Mouse (Mus musculus): ENCODE data around the gene Ern1. TPM values are rescaled to one million over a fixed set of nuclear protein-coding genes. Genes with fewer than 3 reads are reported as not detected.
"Not testable (repeated sequence)": the region's sequence is repeated elsewhere in the genome, so short reads cannot be mapped to it uniquely, and the experiment has no call there.

The Ern1 gene
- polyA plus RNA-seq, 1 experiment from 2014 or later = 7.5 TPM

DNA sequence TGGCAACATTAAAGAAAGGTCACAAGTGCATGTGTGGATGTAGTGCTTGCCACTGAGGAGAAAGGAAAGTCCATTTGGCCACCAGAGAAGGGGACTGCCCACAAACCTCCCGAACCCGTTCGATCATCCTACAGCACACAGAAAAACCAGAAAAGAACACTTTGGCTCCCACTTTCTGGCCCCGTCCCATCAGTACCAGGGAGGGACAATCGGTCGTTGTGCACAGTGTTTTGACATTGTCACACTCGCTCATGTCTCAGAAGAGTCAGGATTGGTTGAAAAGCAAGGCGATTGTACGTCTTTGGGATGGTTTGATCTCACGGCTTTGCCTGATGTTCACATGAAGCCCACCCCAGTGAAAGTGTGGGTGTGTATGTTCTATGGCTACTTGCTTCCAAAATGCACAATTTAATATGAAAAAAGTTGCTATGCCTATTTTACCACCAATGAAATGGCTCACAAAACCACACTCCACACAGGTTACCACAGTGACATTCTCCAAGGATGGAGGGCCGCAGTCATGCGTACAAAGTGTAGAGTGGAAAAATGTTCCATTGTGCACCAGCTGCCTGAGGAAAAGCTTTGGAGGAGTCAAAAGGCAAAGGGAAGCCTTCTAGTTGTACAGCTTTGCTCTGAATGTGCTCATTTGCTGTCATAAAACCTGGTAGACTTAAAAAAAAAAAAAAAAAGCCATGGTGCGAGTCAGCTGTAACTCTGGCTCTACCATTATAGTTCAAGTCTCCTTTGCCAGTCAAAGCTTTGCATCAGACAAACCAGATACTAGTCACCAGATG is 15.2 kb upstream of the Ern1 start:
- no peaks in the 10 kb centered on the region for H3K27me3 ChIP-seq
- H3K9ac ChIP-seq = no peak overlapping the region
- no peak overlapping the region for H3K4me2 ChIP-seq
- H3K4me1 ChIP-seq = no peaks in the 10 kb centered on the region
- ATAC-seq (ENCODE audit: insufficient number of reproducible peaks, insufficient read depth, low FRiP score, low TSS enrichment, low read depth) = no peak
- no peak overlapping the region for H3K4me3 ChIP-seq
- whole genome bisulfite sequencing = 63% methylated on average over 13 of the region's 13 CpGs
- peak overlapping the region; percentile 99 for H3K27ac ChIP-seq
- peaks cover 8% of the 10 kb centered on the region; the same call in 1 of the 2 replicates for H3K36me3 ChIP-seq
- H3K9me3 ChIP-seq = no peaks in the 10 kb centered on the region

DNA sequence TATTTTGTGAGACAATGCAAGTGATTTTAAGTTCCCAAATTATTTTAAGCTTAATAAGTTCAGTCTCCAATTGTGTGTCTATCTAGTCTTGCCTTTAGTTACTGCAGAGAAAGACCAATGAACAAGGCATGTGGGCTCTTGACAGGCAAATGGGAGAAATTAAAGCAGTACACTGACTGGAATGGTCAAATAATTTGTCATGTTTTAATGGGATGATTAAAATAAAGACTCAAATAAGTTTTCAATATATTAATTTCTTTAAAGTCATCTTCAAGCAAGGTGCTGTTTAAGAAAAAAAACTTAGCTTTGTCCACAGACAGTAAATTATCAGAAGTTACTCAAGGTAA is 14.5 kb upstream of the Ern1 start:
- Histone ChIP-seq H3K4me2 (peak overlapping the region; percentile 73), H3K27me3 (no peaks in the 10 kb centered on the region), H3K4me3 (peak overlapping the region; percentile 92; the same call in 1 of the 2 replicates), H3K27ac (peak overlapping the region; percentile 99), H3K9me3 (no peaks in the 10 kb centered on the region), H3K36me3 (peaks cover 8% of the 10 kb centered on the region; the same call in 1 of the 2 replicates), H3K4me1 (no peaks in the 10 kb centered on the region), H3K9ac (peak overlapping the region; percentile 100)
- ATAC-seq (ENCODE audit: insufficient number of reproducible peaks, insufficient read depth, low FRiP score, low TSS enrichment, low read depth) = no peak

DNA sequence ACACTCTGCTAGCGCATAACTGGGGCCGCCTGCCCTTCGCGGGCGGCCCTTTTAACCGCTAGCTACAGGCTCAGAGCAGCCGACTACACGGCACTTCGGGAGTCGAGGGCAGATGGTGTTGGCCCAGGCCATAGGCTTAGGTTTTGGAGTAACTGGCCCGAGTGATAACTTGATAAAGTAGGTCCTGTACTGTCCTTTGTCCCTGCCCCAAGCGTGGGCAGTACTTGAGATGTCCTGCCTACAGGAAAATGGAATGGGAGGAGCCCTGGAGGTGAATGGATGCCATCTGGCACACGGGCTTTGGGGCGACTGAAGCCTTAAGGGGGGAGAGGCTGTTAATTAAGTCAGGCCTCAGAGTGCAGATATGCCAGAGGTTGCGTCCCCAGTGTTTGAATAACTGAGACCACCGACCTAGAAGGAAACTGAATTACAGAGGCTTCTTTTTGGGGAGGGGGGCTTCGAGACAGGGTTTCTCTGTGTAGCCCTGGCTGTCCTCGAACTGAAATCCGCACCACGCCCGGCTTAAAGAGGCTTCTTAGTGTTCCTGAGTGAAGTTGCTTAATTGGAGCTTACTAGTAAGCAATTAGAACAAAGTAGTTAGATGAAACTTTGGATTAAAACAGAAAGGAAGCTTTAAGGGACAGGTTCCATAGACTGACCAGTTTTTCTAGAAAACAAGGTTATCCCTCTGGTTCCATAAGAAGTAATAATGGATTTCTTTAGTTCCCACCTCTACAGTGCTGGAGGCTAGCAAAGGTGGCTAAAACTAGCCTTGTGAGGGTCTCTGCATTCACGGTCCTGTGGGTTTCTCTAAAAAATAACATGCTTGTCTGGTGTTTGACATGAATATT is 13.9 kb upstream of the Ern1 start:
- peak; percentile 39 for ATAC-seq (ENCODE audit: insufficient number of reproducible peaks, insufficient read depth, low FRiP score, low TSS enrichment, low read depth)
- H3K4me1 ChIP-seq = no peaks in the 10 kb centered on the region
- WGBS = under 1% methylated on average over 22 of the region's 22 CpGs

DNA sequence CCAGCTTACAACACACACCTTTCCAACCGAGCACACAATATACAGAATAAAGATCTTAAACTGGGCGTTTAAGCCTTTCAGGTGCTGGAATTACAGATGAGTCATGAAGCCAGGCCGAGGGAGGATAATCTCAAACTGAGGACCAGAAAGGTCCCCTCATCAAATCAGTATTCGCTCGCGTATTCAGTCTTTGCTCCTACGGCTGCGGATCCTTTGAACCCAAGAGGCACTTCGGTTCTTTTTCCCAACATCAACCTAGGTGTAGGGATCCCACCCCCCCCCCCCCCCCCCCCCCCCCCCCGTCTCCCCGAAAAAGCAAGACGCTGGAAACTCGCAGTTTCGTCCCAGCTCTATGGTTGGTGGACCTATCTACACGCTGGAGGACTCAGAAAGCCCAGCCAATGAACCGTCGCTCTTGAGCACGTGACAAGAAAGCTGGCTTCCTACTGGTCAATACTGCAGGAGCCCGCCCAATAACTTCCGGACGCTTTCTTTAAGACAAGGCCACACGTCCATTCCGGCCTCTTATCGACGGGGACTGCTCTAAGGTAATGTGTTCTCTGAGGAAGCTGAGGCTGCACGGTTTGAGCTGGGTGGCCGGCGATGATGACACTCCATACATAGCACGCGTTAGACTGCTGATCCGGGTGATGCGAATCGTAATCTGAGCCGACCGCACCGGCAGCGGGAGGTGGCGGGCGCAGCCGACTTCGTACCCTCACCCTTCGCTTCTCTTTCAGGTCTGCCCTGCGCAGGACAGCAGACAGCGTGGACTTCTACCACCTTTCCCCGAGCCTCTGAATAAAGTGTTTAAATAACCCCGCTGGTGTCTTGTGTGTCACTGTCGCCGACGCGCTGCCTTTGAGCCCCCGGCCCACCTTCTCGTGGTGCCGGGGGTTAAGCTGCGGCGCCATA is 13.0 kb upstream of the Ern1 start:
- Histone ChIP-seq H3K4me2 (peak overlapping the region; percentile 73), H3K4me3 (peak overlapping the region; percentile 92), H3K9ac (peak overlapping the region; percentile 100), H3K4me1 (no peaks in the 10 kb centered on the region), H3K27me3 (no peaks in the 10 kb centered on the region), H3K9me3 (no peaks in the 10 kb centered on the region), H3K27ac (peak overlapping the region; percentile 99), H3K36me3 (no peaks in the 10 kb centered on the region)
- WGBS = under 1% methylated on average over 52 of the region's 55 CpGs
- ATAC-seq (ENCODE audit: insufficient number of reproducible peaks, insufficient read depth, low FRiP score, low TSS enrichment, low read depth) = peak; percentile 98

More for the DNA sequence above, 13.9 kb upstream of the Ern1 start:
- peak overlapping the region; percentile 92 for H3K4me3 ChIP-seq
- no peaks in the 10 kb centered on the region for H3K27me3 ChIP-seq
- peak overlapping the region; percentile 73 for H3K4me2 ChIP-seq
- H3K36me3 ChIP-seq = peaks cover 7% of the 10 kb centered on the region; the same call in 1 of the 2 replicates
- no peaks in the 10 kb centered on the region for H3K9me3 ChIP-seq
- peak overlapping the region; percentile 100 for H3K9ac ChIP-seq
- peak overlapping the region; percentile 99 for H3K27ac ChIP-seq

DNA sequence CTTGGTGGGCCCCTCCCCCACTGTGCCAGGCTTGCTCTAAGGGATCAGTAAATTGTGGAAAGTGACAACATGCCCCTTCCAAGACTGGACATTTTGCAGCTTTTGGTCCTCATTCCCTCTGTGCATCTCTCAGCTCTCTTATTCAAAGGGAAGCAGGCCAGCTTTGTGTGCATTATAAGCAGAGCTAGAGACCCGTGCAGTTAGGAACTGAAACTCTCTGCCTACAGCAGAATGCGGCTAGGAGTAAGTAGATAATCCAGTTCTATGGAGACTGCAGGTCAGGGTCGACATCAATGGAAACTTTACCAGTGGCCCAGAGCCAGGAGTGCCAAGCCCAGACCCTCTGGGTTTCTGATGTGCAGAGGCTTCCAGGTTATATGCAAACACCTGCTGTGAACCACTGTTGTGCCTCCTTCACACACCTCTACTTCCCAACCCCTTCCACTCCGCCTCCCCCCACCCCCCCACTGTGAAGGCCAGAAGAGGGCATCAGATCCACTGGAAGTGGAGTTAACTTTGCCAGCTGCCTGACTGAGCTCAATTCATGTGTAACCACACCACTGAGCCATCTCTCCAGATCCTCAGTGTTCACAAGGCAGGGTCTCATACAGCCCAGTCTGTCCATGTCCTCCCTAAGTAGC is 11.2 kb upstream of the Ern1 start:
- Histone ChIP-seq H3K36me3 (no peaks in the 10 kb centered on the region), H3K9ac (0 out of 2 replicates have a peak overlapping the region, but pooled peaks have one; percentile 23), H3K4me3 (no peak overlapping the region), H3K4me2 (no peak overlapping the region), H3K27me3 (no peaks in the 10 kb centered on the region), H3K27ac (no peak overlapping the region), H3K9me3 (no peaks in the 10 kb centered on the region), H3K4me1 (no peaks in the 10 kb centered on the region)
- no peak for ATAC-seq (ENCODE audit: insufficient number of reproducible peaks, insufficient read depth, low FRiP score, low TSS enrichment, low read depth)
- 29% methylated on average over 4 of the region's 4 CpGs for WGBS

DNA sequence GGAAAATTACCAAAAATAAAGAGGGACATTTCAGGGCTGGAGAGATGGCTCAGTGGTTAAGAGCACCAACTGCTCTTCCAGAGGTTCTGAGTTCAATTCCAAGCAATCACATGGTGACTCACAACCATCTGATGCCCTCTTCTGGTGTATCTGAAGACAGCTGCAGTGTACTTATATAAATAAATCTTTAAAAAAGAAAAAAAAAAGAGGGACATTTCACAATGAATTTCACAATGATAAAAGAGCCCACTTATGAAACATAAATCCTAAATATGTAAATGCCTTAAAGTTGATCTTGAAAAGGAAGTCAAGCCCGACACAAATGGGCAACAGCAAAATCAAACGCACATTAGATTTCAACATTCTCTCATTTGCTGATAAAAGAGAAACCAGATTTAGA is 10.3 kb upstream of the Ern1 start:
- Histone ChIP-seq H3K9me3 (no peaks in the 10 kb centered on the region), H3K27me3 (no peaks in the 10 kb centered on the region), H3K4me2 (no peak overlapping the region), H3K4me3 (no peak overlapping the region), H3K9ac (no peak overlapping the region), H3K36me3 (no peaks in the 10 kb centered on the region), H3K4me1 (no peaks in the 10 kb centered on the region), H3K27ac (no peak overlapping the region)
- ATAC-seq (ENCODE audit: insufficient number of reproducible peaks, insufficient read depth, low FRiP score, low TSS enrichment, low read depth) = no peak
- 84% methylated on average over 2 of the region's 2 CpGs for WGBS

DNA sequence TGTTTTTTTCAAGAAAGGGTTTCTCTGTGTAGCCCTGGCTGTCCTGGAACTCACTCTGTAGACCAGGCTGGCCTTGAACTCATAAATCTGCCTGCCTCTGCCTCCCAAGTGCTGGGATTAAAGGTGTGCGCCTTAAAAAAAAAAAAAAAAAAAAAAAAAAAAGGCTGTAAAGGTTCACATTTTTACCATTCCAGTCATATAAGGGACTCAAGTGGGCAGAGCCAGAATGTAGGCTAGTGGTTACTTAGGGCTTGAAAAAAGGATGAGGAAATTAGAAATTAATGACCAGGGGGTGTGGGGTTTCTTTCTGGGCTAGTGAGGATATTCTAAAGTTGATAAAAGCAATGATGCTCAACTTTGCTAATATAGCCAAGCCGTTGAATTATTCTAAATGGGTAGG is 9.4 kb upstream of the Ern1 start:
- ATAC-seq (ENCODE audit: insufficient number of reproducible peaks, insufficient read depth, low FRiP score, low TSS enrichment, low read depth); H3K9me3 ChIP-seq; H3K36me3 ChIP-seq; H3K9ac ChIP-seq; H3K4me3 ChIP-seq; H3K27me3 ChIP-seq; H3K27ac ChIP-seq; H3K4me2 ChIP-seq; H3K4me1 ChIP-seq: not testable (repeated sequence)
- 93% methylated on average over 2 of the region's 2 CpGs for WGBS

DNA sequence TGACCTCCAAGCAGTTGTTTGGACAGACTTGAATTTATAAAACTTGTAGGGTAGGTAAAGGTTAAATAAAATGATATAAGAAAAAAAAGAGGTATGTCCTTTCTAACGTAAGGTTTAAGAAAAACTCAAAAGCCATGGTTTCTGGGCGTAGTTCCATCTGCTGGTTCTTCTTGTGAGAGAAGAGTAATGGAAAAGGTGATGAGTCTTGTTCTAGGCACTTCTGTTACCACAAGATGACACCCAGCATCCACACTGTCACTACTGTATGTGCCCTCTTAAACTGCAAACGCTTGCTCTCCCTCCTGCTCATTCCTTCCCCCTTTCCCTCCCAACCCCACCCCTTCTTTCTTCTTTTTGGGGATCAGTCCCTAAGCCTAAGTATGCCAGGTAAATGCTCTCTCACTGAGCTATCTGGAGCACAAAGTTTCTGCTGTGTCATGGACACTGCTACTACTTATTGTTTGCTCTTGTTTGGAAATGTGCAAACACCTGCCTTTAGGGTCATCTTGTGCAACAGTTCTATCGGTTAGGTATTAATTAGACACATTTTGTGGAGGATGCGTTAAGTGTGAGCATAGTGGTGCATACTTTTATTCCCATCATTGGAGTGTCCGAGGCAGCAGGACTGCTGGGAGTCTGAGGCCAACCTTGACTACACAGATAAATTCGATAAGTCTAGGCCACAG is 5.5 kb upstream of the Ern1 start:
- no peak overlapping the region for H3K9ac ChIP-seq
- no peak overlapping the region for H3K27ac ChIP-seq
- no peak overlapping the region for H3K4me3 ChIP-seq
- H3K36me3 ChIP-seq = no peaks in the 10 kb centered on the region
- 72% methylated on average over 7 of the region's 7 CpGs for WGBS
- no peak for ATAC-seq (ENCODE audit: insufficient number of reproducible peaks, insufficient read depth, low FRiP score, low TSS enrichment, low read depth)
- H3K4me1 ChIP-seq = peaks cover 3% of the 10 kb centered on the region; the same call in 1 of the 2 replicates
- H3K4me2 ChIP-seq = no peak overlapping the region
- H3K9me3 ChIP-seq = no peaks in the 10 kb centered on the region
- no peaks in the 10 kb centered on the region for H3K27me3 ChIP-seq

DNA sequence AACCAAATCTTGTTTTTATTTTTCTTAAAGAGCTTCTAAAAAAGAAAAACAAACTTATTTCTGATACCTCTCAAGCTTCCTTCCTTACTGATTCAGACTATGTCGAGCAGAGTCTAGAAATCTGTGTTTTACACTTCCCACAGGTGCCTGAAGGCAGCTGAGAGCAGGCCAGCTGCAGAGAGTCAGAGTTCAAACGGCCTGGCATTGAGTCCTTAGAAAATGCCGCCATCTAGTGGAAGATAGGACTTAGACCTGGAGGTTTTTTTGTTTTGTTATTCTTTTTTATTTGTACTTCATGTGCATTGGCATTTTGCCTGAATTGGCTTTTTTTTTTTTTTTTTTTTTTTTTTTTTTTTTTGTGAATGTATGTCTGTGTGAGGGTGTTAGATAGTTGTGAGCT is 3.7 kb upstream of the Ern1 start:
- WGBS = 0% methylated on average over 3 of the region's 3 CpGs
- ATAC-seq (ENCODE audit: insufficient number of reproducible peaks, insufficient read depth, low FRiP score, low TSS enrichment, low read depth) = no peak
- no peak overlapping the region for H3K9ac ChIP-seq
- H3K9me3 ChIP-seq = no peaks in the 10 kb centered on the region
- no peaks in the 10 kb centered on the region for H3K27me3 ChIP-seq
- H3K27ac ChIP-seq = no peak overlapping the region
- no peak overlapping the region for H3K4me3 ChIP-seq
- H3K4me1 ChIP-seq = peaks cover 8% of the 10 kb centered on the region; the same call in 1 of the 2 replicates
- no peak overlapping the region for H3K4me2 ChIP-seq
- no peaks in the 10 kb centered on the region for H3K36me3 ChIP-seq

DNA sequence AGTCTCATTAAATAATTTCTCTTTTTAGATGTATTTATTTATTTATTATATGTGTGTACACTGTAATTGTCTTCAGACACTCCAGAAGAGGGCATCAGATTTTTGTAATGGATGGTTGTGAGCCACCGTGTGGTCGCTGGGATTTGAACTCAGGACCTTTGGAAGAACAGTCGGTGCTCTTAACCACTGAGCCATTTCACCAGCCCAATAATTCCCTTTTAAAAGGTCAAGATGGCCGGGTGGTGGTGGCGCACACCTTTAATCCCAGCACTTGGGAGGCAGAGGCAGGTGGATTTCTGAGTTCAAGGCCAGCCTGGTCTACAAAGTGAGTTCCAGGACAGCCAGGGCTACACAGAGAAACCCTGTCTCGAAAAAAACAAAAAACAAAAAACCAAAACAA is 2.9 kb upstream of the Ern1 start:
- 82% methylated on average over 6 of the region's 6 CpGs for WGBS
- H3K36me3 ChIP-seq; H3K4me1 ChIP-seq; H3K27ac ChIP-seq; H3K27me3 ChIP-seq; H3K4me3 ChIP-seq; H3K9ac ChIP-seq; H3K4me2 ChIP-seq; ATAC-seq (ENCODE audit: insufficient number of reproducible peaks, insufficient read depth, low FRiP score, low TSS enrichment, low read depth); H3K9me3 ChIP-seq: not testable (repeated sequence)
